Mouse (Mus musculus) heart, embryonic 14.5 days (tissue): ENCODE measurements around the gene Pou6f1. TPM values are rescaled to one million over a fixed set of nuclear protein-coding genes. Genes with fewer than 3 reads are reported as not detected.

Experiments used
- ATAC-seq: fragments of 200-750 bp; cut with Nextera tagmentation; 2 replicates; pipeline ENCODE4 v1.8.0; 2017; ENCODE audit warnings: low read depth, moderate TSS enrichment; ENCODE audit not compliant: insufficient number of reproducible peaks, insufficient read depth, low FRiP score
- H3K27ac ChIP-seq, 2 experiments: fragments of 200-500 bp in 1 of 2; fragments of 300-500 bp in 1 of 2; sonication (generic) in 1 of 2; replicated peaks in 1 of 2; 2 replicates each; pipeline ENCODE4 v1.5.1; 2012 to 2014; ENCODE audit warnings: low read depth in 2 of 2, low read length in 2 of 2, control low read depth in 1 of 2, mild to moderate bottlenecking in 1 of 2, mixed read lengths in 1 of 2; ENCODE audit not compliant: control insufficient read depth in 1 of 2, insufficient read depth in 1 of 2
- H3K27me3 ChIP-seq: fragments of 300-500 bp; sonication (generic); 2 replicates; pipeline ENCODE4 v1.6.1; 2014; ENCODE audit warnings: mild to moderate bottlenecking, low read length, control low read depth; ENCODE audit not compliant: control insufficient read depth, insufficient read depth
- H3K36me3 ChIP-seq: fragments of 300-500 bp; sonication (generic); 2 replicates; pipeline ENCODE4 v1.6.1; 2014; ENCODE audit warnings: mild to moderate bottlenecking, control low read depth, low read length, mixed read lengths; ENCODE audit not compliant: control insufficient read depth, insufficient read depth
- H3K4me1 ChIP-seq, 2 experiments: fragments of 200-500 bp in 1 of 2; fragments of 300-500 bp in 1 of 2; sonication (generic) in 1 of 2; 2 replicates each; pipeline ENCODE4 v1.6.1; 2012 to 2014; ENCODE audit warnings: low read length in 2 of 2, control low read depth in 1 of 2, mixed read lengths in 1 of 2; ENCODE audit not compliant: control insufficient read depth in 2 of 2, insufficient read depth in 2 of 2
- H3K4me2 ChIP-seq: fragments of 300-500 bp; sonication (generic); 2 replicates; pipeline ENCODE4 v1.6.1; 2014; ENCODE audit warnings: mild to moderate bottlenecking, low read length
- H3K4me3 ChIP-seq, 2 experiments: fragments of 200-500 bp in 1 of 2; fragments of 300-500 bp in 1 of 2; sonication (generic) in 1 of 2; 2 replicates each; pipeline ENCODE4 v1.5.1; 2012 to 2014; ENCODE audit warnings: low read length in 2 of 2, mild to moderate bottlenecking in 2 of 2, control low read depth in 1 of 2, low read depth in 1 of 2, moderate library complexity in 1 of 2; ENCODE audit not compliant: control insufficient read depth in 1 of 2, insufficient read depth in 1 of 2
- H3K9ac ChIP-seq: fragments of 300-500 bp; sonication (generic); 2 replicates; pipeline ENCODE4 v1.6.1; 2014; ENCODE audit warnings: mild to moderate bottlenecking, low read length
- H3K9me3 ChIP-seq: fragments of 300-500 bp; sonication (generic); 2 replicates; pipeline ENCODE4 v1.6.1; 2016; ENCODE audit warnings: low read length, control low read depth; ENCODE audit not compliant: control insufficient read depth
- WGBS: fragments of 180-500 bp; shearing (Covaris S2); extraction: QIAGEN DNeasy Blood & Tissue Kit; methylation state at CpG from one replicate; pipeline ENCODE4 v1.1.7; 2014; 5-methylcytosine and 5-hydroxymethylcytosine counted together
- polyA plus RNA-seq: library from polyadenylated mRNA; unstranded; fragments of >200 nt; fragmentation: Nextera tagmentation; extraction: Ambion mirVana; gene quantifications from 2 replicates; pipeline ENCODE4 v1.2.1, GENCODE M21; 2014

Gene Pou6f1
- 7.1 and 8.2 TPM in 2 replicates for polyA plus RNA-seq

- H3K4me1 ChIP-seq = peaks cover 10% of the 10 kb centered on the region in 2 experiments
- H3K27ac ChIP-seq = peak within 1 kb of the TSS; percentile 25 to 82; a peak in 3 of 4 replicates
- H3K4me3 ChIP-seq = peak within 1 kb of the TSS; percentile 71 to 86
- H3K27me3 ChIP-seq = peaks cover 9% of the 10 kb centered on the region; the same call in 1 of the 2 replicates
- peak within 1 kb of the TSS; percentile 92 for H3K9ac ChIP-seq
- ATAC-seq = peak; percentile 53
- no peaks in the 10 kb centered on the region for H3K36me3 ChIP-seq
- peak within 1 kb of the TSS; percentile 92 for H3K4me2 ChIP-seq
- under 1% methylated on average over 74 of the region's 76 CpGs for WGBS
- H3K9me3 ChIP-seq = no peaks in the 10 kb centered on the region
Measured at GRCm38 (mm10) chr15:100599276-100600046, at the start of gene Pou6f1. Gene Pou6f1 (minus strand): TSS chr15:100599984.

DNA sequence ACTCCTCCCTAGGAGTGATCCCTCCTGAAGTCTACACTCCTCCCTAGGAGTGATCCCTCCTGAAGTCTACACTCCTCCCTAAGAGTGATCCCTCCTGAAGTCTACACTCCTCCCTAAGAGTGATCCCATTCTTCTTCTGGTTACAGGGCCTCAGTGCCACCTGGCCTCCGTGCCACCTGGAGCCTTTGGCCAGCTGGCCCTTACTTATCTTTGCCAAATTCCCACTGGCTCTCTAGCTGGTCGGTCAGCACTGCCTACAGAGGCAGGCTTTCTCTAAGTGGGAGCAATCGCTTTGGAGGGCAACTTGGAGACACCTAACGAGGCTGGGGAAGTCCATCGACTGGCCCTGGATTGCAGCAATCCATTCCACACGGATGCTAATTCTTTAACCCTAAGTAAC, 46.4 kb upstream of the Pou6f1 start:
- H3K4me3 ChIP-seq = no peak overlapping the region
- no peak overlapping the region for H3K4me2 ChIP-seq
- no peaks in the 10 kb centered on the region for H3K36me3 ChIP-seq
- H3K4me1 ChIP-seq = peaks cover 0 to 4% of the 10 kb centered on the region in 2 experiments; a peak in 3 of 4 replicates
- ATAC-seq = no peak
- H3K27ac ChIP-seq = no peak overlapping the region
- WGBS = 70% methylated on average over 6 of the region's 6 CpGs
- H3K9ac ChIP-seq = no peak overlapping the region
- H3K27me3 ChIP-seq = no peaks in the 10 kb centered on the region
- H3K9me3 ChIP-seq = no peaks in the 10 kb centered on the region

DNA sequence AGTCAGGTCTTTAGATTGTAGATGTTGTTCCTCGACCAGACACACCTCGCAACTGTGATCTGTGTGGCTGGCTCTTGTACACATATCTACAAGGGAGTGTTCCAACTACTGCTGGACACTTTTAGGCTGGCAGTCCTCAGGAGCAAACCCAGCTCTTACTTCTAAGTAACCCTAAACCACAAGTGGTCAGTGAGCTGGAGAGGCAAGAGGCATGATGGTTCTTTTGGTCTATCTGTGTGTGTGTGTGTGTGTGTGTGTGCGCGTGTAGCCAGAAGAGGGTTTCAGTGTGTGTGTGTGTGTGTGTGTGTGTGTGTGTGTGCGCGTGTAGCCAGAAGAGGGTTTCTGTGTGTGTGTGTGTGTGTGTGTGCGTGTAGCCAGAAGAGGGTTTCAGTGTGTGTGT, 42.7 kb upstream of the Pou6f1 start:
- 87% methylated on average over 7 of the region's 7 CpGs for WGBS
- Histone ChIP-seq H3K27me3 (no peaks in the 10 kb centered on the region), H3K4me2 (no peak overlapping the region), H3K4me3 (no peak overlapping the region), H3K36me3 (no peaks in the 10 kb centered on the region), H3K4me1 (peaks cover 8% of the 10 kb centered on the region in 2 experiments), H3K9me3 (no peaks in the 10 kb centered on the region), H3K9ac (no peak overlapping the region), H3K27ac (no peak overlapping the region)
- no peak for ATAC-seq

DNA sequence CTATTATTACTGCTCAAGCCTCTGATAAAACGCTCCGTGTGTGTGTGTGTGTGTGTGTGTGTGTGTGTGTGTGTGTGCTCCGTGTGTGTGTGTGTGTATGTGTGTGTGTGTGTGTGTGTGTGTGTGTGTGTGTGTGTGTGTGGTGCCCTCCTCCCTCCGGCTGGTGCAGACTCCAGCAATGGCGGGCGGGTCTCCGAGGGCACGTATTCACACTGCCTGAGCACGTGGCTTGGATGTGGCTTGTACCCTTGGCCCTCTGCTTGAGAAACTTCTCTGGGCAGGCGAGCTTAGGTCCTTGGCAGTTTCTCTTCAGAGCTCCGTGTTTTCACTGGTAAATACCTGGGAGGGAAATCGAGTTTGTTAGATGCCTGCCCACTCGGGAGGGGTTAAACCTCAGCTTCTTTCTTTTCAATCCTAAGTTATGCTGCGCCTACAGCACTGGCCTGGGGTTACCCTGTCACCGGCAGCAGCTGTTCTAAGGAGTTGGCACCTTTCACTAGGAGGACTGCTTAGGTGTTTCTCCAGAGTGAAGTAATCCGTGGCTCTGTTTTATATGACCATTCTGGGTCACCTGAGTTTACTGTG, 41.5 kb upstream of the Pou6f1 start:
- Histone ChIP-seq H3K9me3 (no peaks in the 10 kb centered on the region), H3K27ac (peak overlapping the region in 1 of 2 experiments; percentile 44; a peak in 2 of 4 replicates), H3K4me2 (peak overlapping the region; percentile 41; the same call in 1 of the 2 replicates), H3K27me3 (peaks cover 10% of the 10 kb centered on the region; the same call in 1 of the 2 replicates), H3K4me1 (peaks cover 11 to 17% of the 10 kb centered on the region in 2 experiments), H3K4me3 (no peak overlapping the region), H3K36me3 (no peaks in the 10 kb centered on the region), H3K9ac (no peak overlapping the region)
- ATAC-seq = no peak
- 57% methylated on average over 15 of the region's 16 CpGs for WGBS

GRCm38 (mm10) chr15:100639972-100640750, 40.4 kb upstream of the Pou6f1 start:
- Histone ChIP-seq H3K4me3 (no peak overlapping the region), H3K27ac (peak overlapping the region in 1 of 2 experiments; percentile 44; a peak in 1 of 4 replicates), H3K36me3 (no peaks in the 10 kb centered on the region), H3K4me1 (peaks cover 11 to 24% of the 10 kb centered on the region in 2 experiments), H3K4me2 (0 out of 2 replicates have a peak overlapping the region, but pooled peaks have one; percentile 41), H3K9ac (no peak overlapping the region), H3K9me3 (no peaks in the 10 kb centered on the region), H3K27me3 (peaks cover 21% of the 10 kb centered on the region)
- WGBS = 67% methylated on average over 16 of the region's 16 CpGs
- ATAC-seq = no peak

DNA sequence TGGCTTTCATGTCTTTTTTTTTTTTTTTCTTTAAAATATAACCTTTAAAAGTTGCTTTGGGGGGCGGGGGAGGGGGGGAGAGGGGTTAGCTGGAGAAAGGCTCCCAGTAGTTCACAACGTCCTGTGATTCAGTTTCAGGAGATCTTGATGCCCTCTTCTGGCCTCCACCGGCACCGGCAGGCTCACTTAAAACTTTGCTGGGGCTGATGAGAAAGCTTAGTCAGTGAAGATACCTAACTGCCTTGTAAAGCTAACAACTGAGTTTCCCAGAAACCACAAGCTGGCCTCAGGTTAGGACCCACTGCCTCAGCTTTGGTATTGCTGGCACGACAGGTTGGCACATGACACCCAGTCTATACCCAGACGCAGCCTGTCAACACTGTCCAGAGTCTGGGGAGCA, 37.9 kb upstream of the Pou6f1 start:
- Histone ChIP-seq H3K4me3 (peak overlapping the region in 1 of 2 experiments; percentile 67; a peak in 2 of 4 replicates), H3K27ac (no peak overlapping the region), H3K9ac (no peak overlapping the region), H3K4me1 (peaks cover 11 to 25% of the 10 kb centered on the region in 2 experiments), H3K27me3 (peaks cover 25% of the 10 kb centered on the region), H3K9me3 (no peaks in the 10 kb centered on the region), H3K36me3 (no peaks in the 10 kb centered on the region), H3K4me2 (peak overlapping the region; percentile 97)
- no peak for ATAC-seq
- WGBS = 14% methylated on average over 6 of the region's 6 CpGs
